Mouse (Mus musculus): ENCODE results near the gene Gabrd.

Gabrd gene

DNA sequence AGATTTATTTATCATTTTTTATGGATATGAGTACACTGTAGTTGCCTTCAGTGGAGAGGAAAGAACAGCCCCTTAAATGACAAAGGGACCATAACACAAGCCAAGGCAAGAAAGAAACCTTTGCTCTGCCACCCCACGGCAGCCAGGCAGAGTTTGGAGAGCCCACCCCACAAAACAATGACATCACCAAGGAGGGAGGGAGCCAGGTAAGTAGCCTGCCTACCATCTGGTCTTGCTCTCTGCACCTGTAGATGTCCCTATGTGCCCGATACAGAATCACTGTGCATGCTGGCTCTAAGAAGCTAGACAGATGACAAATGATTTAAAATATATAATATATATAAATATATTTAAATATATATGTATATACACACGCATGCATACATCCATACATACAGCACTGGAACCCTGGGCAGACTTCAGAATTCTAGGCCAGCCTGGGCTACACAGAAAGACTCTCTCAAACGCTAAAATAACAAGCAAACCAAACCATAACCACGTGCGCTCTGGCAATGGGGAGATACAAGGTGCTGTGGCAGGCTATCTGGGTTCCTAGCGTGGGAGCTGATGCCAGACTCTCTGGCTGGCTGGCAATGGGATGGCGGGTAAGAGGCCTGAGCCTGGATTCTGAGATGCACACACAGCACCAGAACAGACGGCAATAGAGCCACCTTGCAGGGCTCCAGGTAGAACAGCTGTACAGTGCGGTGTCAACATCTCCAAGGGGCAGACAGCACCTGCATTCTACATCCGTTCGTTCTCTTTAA is 61.4 kb downstream of the Gabrd start:
- DNase-seq = no peak

Measured in kidney, adult 9 months (tissue).